Mouse (Mus musculus) thymus, adult 2 months (tissue): Measurements from ENCODE around the gene Def8.

Source experiments
- CTCF ChIP-seq: fragments of 200-500 bp; IDR thresholded peaks from 2 replicates; pipeline ENCODE4 v1.5.1; 2012; ENCODE audit warnings: mild to moderate bottlenecking, control low read depth, low read length, moderate library complexity, borderline replicate concordance; ENCODE audit not compliant: control insufficient read depth, poor library complexity, insufficient read depth; ENCODE audit errors: extremely low read depth
- POLR2A ChIP-seq: fragments of 200-500 bp; IDR thresholded peaks from 2 replicates; pipeline ENCODE4 v1.6.1; 2012; ENCODE audit warnings: mild to moderate bottlenecking, low read length, control low read depth, moderate library complexity; ENCODE audit not compliant: control insufficient read depth, poor library complexity, insufficient read depth; ENCODE audit errors: extremely low read depth

DNA sequence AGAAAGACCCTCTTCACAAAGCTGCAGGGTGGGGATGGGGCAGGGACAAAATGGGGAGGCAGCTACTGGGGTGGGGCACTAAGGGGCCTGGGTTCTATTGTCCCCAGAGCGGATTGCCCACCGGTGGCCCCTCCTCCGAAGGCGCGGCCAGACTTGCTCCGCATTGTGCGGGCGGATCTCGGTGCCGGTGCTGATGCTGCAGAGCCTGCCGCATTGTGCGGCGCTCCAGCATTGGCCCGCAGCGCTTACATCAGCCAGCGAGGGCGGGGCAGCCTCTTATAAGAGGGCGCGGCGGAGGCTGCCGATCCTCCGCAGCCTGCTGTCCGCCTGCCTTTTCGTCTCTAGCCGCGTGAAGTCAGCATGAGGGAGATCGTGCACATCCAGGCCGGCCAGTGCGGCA is 12.1 kb upstream of the Def8 start, which contains the start of gene Tubb3:
- no peak for TF ChIP-seq CTCF
- TF ChIP-seq POLR2A: no peak
